Mouse (Mus musculus) small intestine, adult 2 months (tissue): ENCODE measurements around the gene Nod1. TPM values are rescaled to one million over a fixed set of nuclear protein-coding genes. Genes with fewer than 3 reads are reported as not detected.

Experiments
- H3K27ac ChIP-seq: fragments of 200-500 bp; 2 replicates; pipeline ENCODE4 v1.5.1; 2012; ENCODE audit warnings: low read depth, low read length, control low read depth, inconsistent platforms; ENCODE audit not compliant: insufficient read depth
- H3K27me3 ChIP-seq: fragments of 200-500 bp; 2 replicates; pipeline ENCODE4 v1.6.1; 2012; ENCODE audit warnings: mild to moderate bottlenecking, moderate library complexity, low read length, inconsistent platforms; ENCODE audit not compliant: control insufficient read depth, insufficient read depth
- H3K36me3 ChIP-seq: fragments of 200-500 bp; 2 replicates; pipeline ENCODE4 v1.6.1; 2012; ENCODE audit warnings: mild to moderate bottlenecking, low read length, control low read depth, inconsistent platforms; ENCODE audit not compliant: control insufficient read depth, insufficient read depth
- H3K4me1 ChIP-seq: fragments of 200-500 bp; 2 replicates; pipeline ENCODE4 v1.6.1; 2012; ENCODE audit warnings: low read length, inconsistent platforms, mixed read lengths; ENCODE audit not compliant: control insufficient read depth, insufficient read depth, insufficient read length
- H3K4me3 ChIP-seq: fragments of 200-500 bp; 2 replicates; pipeline ENCODE4 v1.5.1; 2012; ENCODE audit warnings: low read depth, mild to moderate bottlenecking, control low read depth, inconsistent platforms, low read length, moderate library complexity
- CTCF ChIP-seq: fragments of 200-500 bp; IDR thresholded peaks from 2 replicates; pipeline ENCODE4 v1.5.1; 2012; ENCODE audit warnings: low read depth, mild to moderate bottlenecking, control low read depth, inconsistent platforms, low read length, moderate library complexity, mixed read lengths; ENCODE audit not compliant: insufficient replicate concordance, insufficient read length; ENCODE audit errors: extremely low read depth
- POLR2A ChIP-seq: fragments of 200-500 bp; IDR thresholded peaks from 2 replicates; pipeline ENCODE4 v1.6.1; 2012; ENCODE audit warnings: low read depth, mild to moderate bottlenecking, control low read depth, inconsistent platforms, low read length, moderate library complexity
- WGBS: fragments of 180-500 bp; shearing (Covaris S2); methylation state at CpG from one replicate; pipeline ENCODE4 v1.1.7; 2018; 5-methylcytosine and 5-hydroxymethylcytosine counted together
- polyA plus RNA-seq: library from polyadenylated mRNA; depleted of rRNA; stranded (reverse); fragments of >200 nt; gene quantifications from 2 replicates; pipeline ENCODE4 v1.2.3, GENCODE M21; 2012; rRNA removed

The Nod1 gene
- 8.5 and 11.2 TPM in 2 replicates for polyA plus RNA-seq

- peaks cover 11% of the 10 kb centered on the region for H3K4me1 ChIP-seq
- H3K4me3 ChIP-seq = peak within 1 kb of the TSS; percentile 95
- peak within 1 kb of the TSS; percentile 89 for H3K27ac ChIP-seq
- WGBS = 1% methylated on average over 53 of the region's 53 CpGs
- no peak for TF ChIP-seq CTCF
- TF ChIP-seq POLR2A = 0 out of 2 replicates have a peak, but pooled peaks have one; percentile 38
- H3K36me3 ChIP-seq = no peaks in the 10 kb centered on the region
- H3K27me3 ChIP-seq = no peaks in the 10 kb centered on the region
Observed at GRCm38 (mm10) chr6:54972111-54972928, at the start of gene Nod1. Gene Nod1 (minus strand): TSS chr6:54972612.

- H3K4me1 ChIP-seq = no peaks in the 10 kb centered on the region
- no peaks in the 10 kb centered on the region for H3K36me3 ChIP-seq
- no peak overlapping the region for H3K4me3 ChIP-seq
- no peak overlapping the region for H3K27ac ChIP-seq
- no peak for TF ChIP-seq POLR2A
- no peak for TF ChIP-seq CTCF
- no peaks in the 10 kb centered on the region for H3K27me3 ChIP-seq
- WGBS = 44% methylated on average over 7 of the region's 7 CpGs
Observed at GRCm38 (mm10) chr6:55021806-55022205, 49.4 kb upstream of the Nod1 start.

GRCm38 (mm10) chr6:55018417-55018816, 46.0 kb upstream of the Nod1 start:
- no peak for TF ChIP-seq POLR2A
- TF ChIP-seq CTCF = no peak
- Histone ChIP-seq H3K27ac (no peak overlapping the region), H3K4me3 (no peak overlapping the region), H3K27me3 (no peaks in the 10 kb centered on the region), H3K4me1 (peaks cover 5% of the 10 kb centered on the region), H3K36me3 (no peaks in the 10 kb centered on the region)
- 79% methylated on average over 2 of the region's 2 CpGs for WGBS

- TF ChIP-seq CTCF (peak; percentile 89; the same call in 1 of the 2 replicates), POLR2A (no peak)
- H3K36me3 ChIP-seq = no peaks in the 10 kb centered on the region
- no peaks in the 10 kb centered on the region for H3K27me3 ChIP-seq
- no peak overlapping the region for H3K27ac ChIP-seq
- peaks cover 5% of the 10 kb centered on the region for H3K4me1 ChIP-seq
- WGBS = 21% methylated on average over 15 of the region's 15 CpGs
- H3K4me3 ChIP-seq = peak overlapping the region; percentile 13; the same call in 1 of the 2 replicates
Observed at GRCm38 (mm10) chr6:55016710-55017583, 44.5 kb upstream of the Nod1 start.

GRCm38 (mm10) chr6:55016236-55016635, 43.8 kb upstream of the Nod1 start:
- peak; percentile 66; the same call in 1 of the 2 replicates for TF ChIP-seq CTCF
- no peak for TF ChIP-seq POLR2A
- Histone ChIP-seq H3K4me3 (no peak overlapping the region), H3K4me1 (peaks cover 5% of the 10 kb centered on the region), H3K36me3 (no peaks in the 10 kb centered on the region), H3K27ac (no peak overlapping the region), H3K27me3 (no peaks in the 10 kb centered on the region)
- 2% methylated on average over 5 of the region's 5 CpGs for WGBS

GRCm38 (mm10) chr6:55014184-55014583, 41.8 kb upstream of the Nod1 start:
- H3K36me3 ChIP-seq = no peaks in the 10 kb centered on the region
- H3K4me1 ChIP-seq = peaks cover 7% of the 10 kb centered on the region
- H3K4me3 ChIP-seq = no peak overlapping the region
- no peaks in the 10 kb centered on the region for H3K27me3 ChIP-seq
- 96% methylated on average over 3 of the region's 3 CpGs for WGBS
- TF ChIP-seq POLR2A = no peak
- TF ChIP-seq CTCF = no peak
- H3K27ac ChIP-seq = no peak overlapping the region

- Histone ChIP-seq H3K27me3 (no peaks in the 10 kb centered on the region), H3K36me3 (no peaks in the 10 kb centered on the region), H3K4me3 (no peak overlapping the region), H3K27ac (no peak overlapping the region), H3K4me1 (peaks cover 7% of the 10 kb centered on the region)
- TF ChIP-seq CTCF (no peak), POLR2A (no peak)
- 70% methylated on average over 7 of the region's 7 CpGs for WGBS
Observed at GRCm38 (mm10) chr6:55012516-55012915, 40.1 kb upstream of the Nod1 start.
